Mouse (Mus musculus) liver, embryonic 13.5 days (tissue): Measurements from ENCODE around the gene Ptgs1. TPM values are rescaled to one million over a fixed set of nuclear protein-coding genes. Genes with fewer than 3 reads are reported as not detected.
A peak's percentile ranks its signal among the peaks of the same experiment; 100 is the strongest.

Source experiments
- ATAC-seq: fragments of 200-750 bp; cut with Nextera tagmentation; 2 replicates; pipeline ENCODE4 v1.8.0; 2017; ENCODE audit warnings: low read depth, mild to moderate bottlenecking, moderate number of reproducible peaks, moderate library complexity
- DNase-seq: peaks from one replicate; pipeline ENCODE4 v3.0.0; 2022
- H3K27ac ChIP-seq: fragments of 300-500 bp; sonication (generic); 2 replicates; pipeline ENCODE4 v1.5.1; 2015; ENCODE audit warnings: moderate library complexity, mild to moderate bottlenecking, inconsistent platforms
- H3K27me3 ChIP-seq: fragments of 300-500 bp; sonication (generic); 2 replicates; pipeline ENCODE4 v1.6.1; 2015; ENCODE audit warnings: mild to moderate bottlenecking, inconsistent platforms
- H3K36me3 ChIP-seq: fragments of 300-500 bp; sonication (generic); 2 replicates; pipeline ENCODE4 v1.6.1; 2015; ENCODE audit warnings: mild to moderate bottlenecking, inconsistent platforms
- H3K4me1 ChIP-seq: fragments of 300-500 bp; sonication (generic); replicated peaks from 2 replicates; pipeline ENCODE4 v1.6.1; 2015; ENCODE audit warnings: inconsistent platforms
- H3K4me2 ChIP-seq: fragments of 300-500 bp; sonication (generic); 2 replicates; pipeline ENCODE4 v1.6.1; 2015; ENCODE audit warnings: inconsistent platforms, mild to moderate bottlenecking, moderate library complexity
- H3K4me3 ChIP-seq: fragments of 300-500 bp; sonication (generic); replicated peaks from 2 replicates; pipeline ENCODE4 v1.5.1; 2015; ENCODE audit warnings: mild to moderate bottlenecking, inconsistent platforms
- H3K9ac ChIP-seq: fragments of 300-500 bp; sonication (generic); 2 replicates; pipeline ENCODE4 v1.6.1; 2015; ENCODE audit warnings: mild to moderate bottlenecking, inconsistent platforms
- H3K9me3 ChIP-seq: fragments of 300-500 bp; sonication (generic); replicated peaks from 2 replicates; pipeline ENCODE4 v1.6.1; 2016; ENCODE audit warnings: inconsistent platforms
- WGBS: fragments of 180-500 bp; shearing (Covaris S2); methylation state at CpG from one replicate; pipeline ENCODE4 v1.1.7; 2015; ENCODE audit not compliant: insufficient replicate concordance; 5-methylcytosine and 5-hydroxymethylcytosine counted together
- polyA plus RNA-seq: library from polyadenylated mRNA; unstranded; fragments of >200 nt; fragmentation: Nextera tagmentation; extraction: Ambion mirVana; gene quantifications from 2 replicates; pipeline ENCODE4 v1.2.1, GENCODE M21; 2015

Gene Ptgs1
- polyA plus RNA-seq, 1 experiment from 2014 or later, result 18.6 TPM

DNA sequence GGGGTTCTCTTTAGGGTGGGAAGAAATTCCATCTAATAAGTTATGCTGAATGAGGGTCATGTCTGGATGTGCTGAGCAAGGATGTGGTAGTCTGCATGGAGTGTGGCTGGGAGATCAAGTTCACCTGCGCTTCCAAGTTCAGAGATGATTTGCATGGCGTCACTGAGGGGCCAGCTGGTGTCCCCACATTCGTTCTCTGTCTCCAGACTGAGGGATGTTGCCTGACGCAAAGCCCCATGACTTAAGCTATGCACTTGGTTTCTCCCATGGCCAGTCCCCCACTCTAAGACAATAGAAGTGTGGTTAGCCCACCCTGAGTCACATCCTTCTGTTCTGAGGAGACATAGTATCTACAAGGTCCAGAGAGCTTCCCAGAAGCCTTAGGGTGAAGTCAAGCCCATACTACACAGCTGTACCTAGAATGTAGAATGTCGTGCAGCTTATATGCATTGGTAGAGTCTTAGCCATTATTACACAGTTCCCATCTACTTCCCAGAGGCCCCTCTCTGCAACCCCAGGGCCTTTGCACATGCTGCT is 15.0 kb upstream of the Ptgs1 start:
- ATAC-seq (no peak), DNase-seq (no peak)
- no peak overlapping the region for H3K9ac ChIP-seq
- H3K4me3 ChIP-seq, result no peak overlapping the region
- H3K4me1 ChIP-seq, result peaks cover 26% of the 10 kb centered on the region
- H3K27ac ChIP-seq, result no peak overlapping the region
- 72% methylated on average over 5 of the region's 5 CpGs for WGBS
- peaks cover 32% of the 10 kb centered on the region for H3K27me3 ChIP-seq
- H3K9me3 ChIP-seq, result no peaks in the 10 kb centered on the region
- no peaks in the 10 kb centered on the region for H3K36me3 ChIP-seq
- H3K4me2 ChIP-seq, result no peak overlapping the region

DNA sequence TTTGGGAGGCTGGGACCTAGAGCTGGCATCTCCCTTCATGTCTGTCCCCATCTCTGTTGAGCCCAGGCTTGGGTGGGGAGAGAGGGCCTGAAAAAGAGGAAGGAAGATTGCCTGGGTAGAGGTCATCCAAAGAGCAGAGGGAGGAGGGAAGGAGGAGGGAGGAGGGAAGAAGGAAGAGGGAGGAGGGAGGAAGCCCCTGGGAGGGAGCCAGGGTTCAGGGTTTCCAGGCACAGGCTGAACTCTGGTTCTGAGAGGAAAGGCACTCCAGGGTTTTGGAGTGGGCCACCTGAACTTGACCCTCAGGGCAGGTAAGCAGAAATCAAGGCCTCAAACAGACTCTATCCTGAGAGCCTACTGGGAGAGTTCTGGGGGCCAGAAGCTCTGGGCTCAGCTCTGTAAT is 13.7 kb upstream of the Ptgs1 start:
- Histone ChIP-seq H3K27me3 (peaks cover 19% of the 10 kb centered on the region), H3K9ac (no peak overlapping the region), H3K4me1 (peaks cover 20% of the 10 kb centered on the region), H3K9me3 (no peaks in the 10 kb centered on the region), H3K36me3 (no peaks in the 10 kb centered on the region), H3K4me3 (no peak overlapping the region), H3K4me2 (peak overlapping the region; percentile 12), H3K27ac (peak overlapping the region; percentile 65)
- DNase-seq, result no peak
- peak; percentile 31; the same call in 1 of the 2 replicates for ATAC-seq

DNA sequence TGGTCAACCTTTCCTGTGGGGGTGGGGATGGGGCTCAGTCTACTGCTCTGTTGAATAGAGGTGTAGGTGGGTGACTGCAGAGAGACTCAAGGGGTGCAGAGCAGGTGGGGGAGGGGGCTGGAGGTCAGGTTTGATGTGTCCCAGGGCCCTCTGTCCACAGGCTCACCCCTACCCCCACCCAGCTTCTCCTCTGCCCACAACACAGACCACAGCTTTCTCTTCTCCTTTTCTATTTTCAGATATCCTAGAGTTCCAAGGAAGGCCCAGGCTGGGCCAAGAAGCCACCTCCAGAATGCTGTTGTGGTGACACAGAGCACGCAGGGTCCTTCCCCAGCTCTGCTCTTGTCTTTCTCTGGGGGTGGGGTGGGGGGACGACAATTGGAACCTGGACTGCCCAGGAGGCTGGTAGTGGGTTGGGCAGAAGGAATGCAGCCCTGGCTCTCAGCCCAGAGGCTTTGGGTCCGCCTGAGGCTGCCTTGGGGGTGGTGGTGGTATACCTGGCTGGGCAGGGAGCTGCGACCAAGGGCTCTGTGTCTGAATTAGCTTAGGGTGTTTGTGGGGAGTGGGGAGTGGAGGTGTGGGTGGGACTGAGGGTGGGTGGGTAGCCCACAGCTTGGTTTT is 13.2 kb upstream of the Ptgs1 start:
- no peaks in the 10 kb centered on the region for H3K9me3 ChIP-seq
- peaks cover 20% of the 10 kb centered on the region for H3K4me1 ChIP-seq
- DNase-seq, result no peak
- ATAC-seq, result peak; percentile 20; the same call in 1 of the 2 replicates
- peak overlapping the region; percentile 65 for H3K27ac ChIP-seq
- H3K9ac ChIP-seq, result no peak overlapping the region
- no peak overlapping the region for H3K4me3 ChIP-seq
- no peaks in the 10 kb centered on the region for H3K36me3 ChIP-seq
- 28% methylated on average over 4 of the region's 4 CpGs for WGBS
- peaks cover 14% of the 10 kb centered on the region for H3K27me3 ChIP-seq
- peak overlapping the region; percentile 12 for H3K4me2 ChIP-seq

DNA sequence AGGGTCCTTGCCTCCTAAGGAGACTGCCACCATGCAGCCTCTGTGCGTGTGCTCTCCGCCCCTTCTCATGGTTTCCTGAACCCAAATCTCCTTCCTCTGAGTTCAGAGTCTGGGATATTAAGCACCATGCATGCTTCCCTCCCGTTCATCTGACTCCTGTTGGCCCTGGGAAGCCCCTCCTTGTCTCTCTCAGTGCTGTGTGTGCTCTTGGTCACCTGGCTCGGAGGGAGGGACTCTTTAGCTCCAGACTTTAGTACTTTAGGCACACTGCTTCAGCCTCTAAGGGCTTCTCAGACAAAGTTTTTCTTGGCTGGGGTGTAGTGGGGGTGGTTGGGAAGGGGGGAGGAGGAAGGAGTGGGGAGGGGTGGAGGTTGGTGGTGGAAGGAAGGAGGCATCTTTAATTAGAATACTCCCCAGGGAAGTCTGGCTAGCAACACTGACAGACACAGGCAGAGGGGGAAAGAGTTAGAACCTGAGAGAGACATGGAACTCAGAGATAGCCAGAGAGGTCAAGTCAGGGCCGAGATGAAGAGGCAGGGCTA is 12.5 kb upstream of the Ptgs1 start:
- Histone ChIP-seq H3K9me3 (no peaks in the 10 kb centered on the region), H3K9ac (no peak overlapping the region), H3K36me3 (no peaks in the 10 kb centered on the region), H3K4me3 (no peak overlapping the region), H3K27ac (peak overlapping the region; percentile 65), H3K27me3 (peaks cover 7% of the 10 kb centered on the region), H3K4me2 (peak overlapping the region; percentile 12; the same call in 1 of the 2 replicates), H3K4me1 (peaks cover 20% of the 10 kb centered on the region)
- ATAC-seq (no peak), DNase-seq (no peak)
- WGBS, result 21% methylated on average over 5 of the region's 5 CpGs

DNA sequence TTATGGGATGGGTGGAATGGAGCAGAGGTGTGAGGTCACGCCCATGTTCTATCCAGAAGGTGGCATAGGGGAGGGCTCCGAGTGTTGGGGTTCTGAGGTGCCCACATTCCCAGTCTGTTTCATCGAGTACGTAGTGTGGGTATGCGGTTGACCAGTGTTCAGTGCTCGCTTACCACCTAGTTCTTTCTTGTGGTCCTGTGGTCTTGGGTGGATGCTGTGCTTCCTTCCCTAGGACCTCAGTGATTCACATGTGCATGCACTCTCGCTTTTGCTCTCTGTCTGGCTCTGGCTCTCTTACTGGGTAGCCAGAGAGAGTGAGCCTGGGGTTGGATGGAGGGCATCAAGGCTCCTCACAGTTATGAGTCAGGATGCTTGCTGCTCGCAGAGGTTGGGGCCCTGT is 10.1 kb upstream of the Ptgs1 start:
- peaks cover 8% of the 10 kb centered on the region for H3K4me1 ChIP-seq
- WGBS, result 66% methylated on average over 8 of the region's 8 CpGs
- H3K27me3 ChIP-seq, result no peaks in the 10 kb centered on the region
- no peak for ATAC-seq
- no peak overlapping the region for H3K27ac ChIP-seq
- H3K9me3 ChIP-seq, result no peaks in the 10 kb centered on the region
- no peak overlapping the region for H3K9ac ChIP-seq
- H3K4me2 ChIP-seq, result no peak overlapping the region
- H3K4me3 ChIP-seq, result no peak overlapping the region
- no peaks in the 10 kb centered on the region for H3K36me3 ChIP-seq
- no peak for DNase-seq

DNA sequence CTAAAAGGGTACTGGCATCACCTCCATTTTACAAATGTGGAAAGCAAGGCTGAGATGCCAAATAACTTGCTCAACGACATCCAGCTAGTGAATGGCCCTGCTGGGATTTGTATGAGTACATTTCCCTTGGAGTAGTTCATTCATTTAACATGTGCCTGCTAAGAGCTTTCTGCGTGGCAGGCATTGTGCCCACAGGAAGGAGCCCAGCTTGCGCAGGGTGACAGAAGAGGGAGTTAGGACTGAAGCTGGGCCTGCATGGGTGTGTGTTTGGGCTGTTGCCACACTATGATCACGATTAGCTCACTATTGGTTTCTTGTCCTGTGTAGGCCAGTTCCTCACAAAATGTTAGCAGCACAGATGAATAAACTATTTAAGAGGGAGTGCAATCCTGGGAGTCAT is 9.3 kb upstream of the Ptgs1 start:
- no peak for ATAC-seq
- Histone ChIP-seq H3K9ac (no peak overlapping the region), H3K27ac (no peak overlapping the region), H3K4me3 (no peak overlapping the region), H3K4me2 (no peak overlapping the region), H3K27me3 (no peaks in the 10 kb centered on the region), H3K4me1 (peaks cover 6% of the 10 kb centered on the region), H3K9me3 (no peaks in the 10 kb centered on the region), H3K36me3 (no peaks in the 10 kb centered on the region)
- DNase-seq, result no peak
- 64% methylated on average over 4 of the region's 4 CpGs for WGBS

DNA sequence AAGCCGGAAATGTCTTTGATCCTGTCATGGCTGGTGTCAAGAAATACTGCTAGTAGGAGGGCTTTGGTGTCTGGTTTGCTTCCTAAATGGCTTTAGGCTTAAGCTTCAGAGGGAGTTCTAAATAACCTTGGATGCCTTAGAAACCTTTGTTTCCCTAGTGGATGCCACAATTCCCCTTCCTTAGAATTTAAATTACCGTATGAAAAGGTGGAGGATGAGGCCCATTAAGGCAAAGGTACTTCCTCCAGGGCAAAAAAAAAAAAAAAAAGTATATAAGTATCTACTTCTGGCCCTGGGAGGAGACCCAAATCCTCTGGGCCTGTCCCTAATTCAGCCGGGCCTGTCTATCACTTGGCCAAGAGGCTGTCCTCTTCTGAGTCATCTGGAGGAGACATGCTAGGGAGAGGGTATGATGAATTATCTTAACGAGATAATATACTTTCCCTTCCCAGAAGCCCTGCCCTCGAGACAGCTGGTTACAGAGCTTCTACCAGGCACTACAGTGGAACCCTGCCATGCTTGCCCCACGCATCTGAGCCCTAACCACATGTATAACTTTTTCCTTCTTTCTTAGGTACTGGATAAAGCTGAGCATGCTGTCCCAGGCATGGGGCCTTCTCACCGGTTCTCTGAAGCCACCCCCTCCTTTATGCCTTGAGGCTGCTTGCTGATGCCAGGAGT is 7.9 kb upstream of the Ptgs1 start:
- ATAC-seq, result no peak
- DNase-seq, result no peak
- Histone ChIP-seq H3K4me1 (no peaks in the 10 kb centered on the region; the same call in 1 of the 2 replicates), H3K4me2 (no peak overlapping the region), H3K9ac (no peak overlapping the region), H3K36me3 (no peaks in the 10 kb centered on the region), H3K4me3 (no peak overlapping the region), H3K27me3 (no peaks in the 10 kb centered on the region), H3K27ac (no peak overlapping the region), H3K9me3 (no peaks in the 10 kb centered on the region)
- 49% methylated on average over 7 of the region's 7 CpGs for WGBS

DNA sequence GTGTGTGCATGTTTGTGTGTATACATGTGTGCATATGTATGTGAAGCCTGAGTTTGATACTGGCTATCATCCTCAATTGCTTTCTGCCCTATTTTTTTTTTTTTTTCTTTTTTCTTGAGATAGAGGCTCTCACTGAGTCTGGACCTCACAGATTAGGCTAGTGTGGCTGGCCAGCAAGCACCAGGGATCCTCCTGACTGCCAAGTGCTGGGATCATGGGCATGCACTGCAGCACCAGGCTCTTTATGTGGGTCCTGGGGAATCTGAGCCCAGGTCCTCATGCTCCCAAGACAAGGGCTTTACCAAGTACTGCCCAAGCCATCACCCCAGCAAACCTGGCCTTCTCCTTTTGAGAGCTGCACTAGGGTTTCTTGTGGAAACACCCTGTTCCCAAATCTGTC is 6.8 kb upstream of the Ptgs1 start:
- Histone ChIP-seq H3K9ac (no peak overlapping the region), H3K27me3 (no peaks in the 10 kb centered on the region), H3K4me1 (no peaks in the 10 kb centered on the region; the same call in 1 of the 2 replicates), H3K9me3 (no peaks in the 10 kb centered on the region), H3K4me3 (no peak overlapping the region), H3K36me3 (no peaks in the 10 kb centered on the region), H3K4me2 (no peak overlapping the region), H3K27ac (no peak overlapping the region)
- no peak for ATAC-seq
- no peak for DNase-seq

DNA sequence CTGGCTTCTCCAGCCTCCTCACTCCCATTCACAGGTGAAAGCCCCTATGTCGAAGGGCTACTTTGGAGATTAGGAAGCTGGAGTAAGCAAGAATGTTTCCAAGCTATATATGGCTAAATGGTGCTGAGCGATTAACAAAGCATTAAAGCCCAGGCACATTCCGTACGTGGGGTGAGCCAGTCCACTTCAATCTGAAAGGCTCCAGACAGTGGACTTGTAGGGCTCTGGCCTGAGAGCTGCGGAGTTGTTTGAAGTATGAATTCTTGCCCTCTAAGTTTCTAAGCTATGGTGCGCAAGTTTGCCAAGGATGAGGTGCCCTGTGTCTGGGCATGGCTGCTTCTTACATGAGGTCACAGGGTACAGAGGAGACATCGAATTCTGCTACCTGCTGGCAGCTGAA is 6.1 kb upstream of the Ptgs1 start:
- peaks cover 3% of the 10 kb centered on the region; the same call in 1 of the 2 replicates for H3K27me3 ChIP-seq
- WGBS, result 74% methylated on average over 7 of the region's 7 CpGs
- H3K9me3 ChIP-seq, result no peaks in the 10 kb centered on the region
- no peak overlapping the region for H3K9ac ChIP-seq
- no peak for ATAC-seq
- H3K36me3 ChIP-seq, result no peaks in the 10 kb centered on the region
- no peaks in the 10 kb centered on the region; the same call in 1 of the 2 replicates for H3K4me1 ChIP-seq
- H3K4me2 ChIP-seq, result no peak overlapping the region
- H3K27ac ChIP-seq, result no peak overlapping the region
- DNase-seq, result no peak
- no peak overlapping the region for H3K4me3 ChIP-seq

DNA sequence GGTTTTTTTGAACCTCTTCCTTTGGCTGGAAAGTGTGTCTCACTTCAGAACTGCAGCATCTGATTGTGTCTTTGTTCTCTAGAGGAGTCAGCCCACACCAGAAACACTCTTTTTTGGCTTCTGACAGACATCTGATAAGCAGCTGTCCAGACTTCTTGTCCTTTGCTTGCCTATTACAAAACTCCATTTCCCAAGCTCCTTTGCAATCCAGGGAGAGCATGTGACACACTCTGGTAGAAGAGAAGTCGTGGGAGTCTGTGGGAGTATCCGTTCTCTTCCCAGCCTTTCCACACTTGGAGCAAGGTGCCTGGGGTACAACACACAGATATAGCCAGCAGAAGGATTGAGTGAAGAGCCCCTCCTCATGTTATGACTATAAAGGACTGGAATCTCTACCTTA is 5.6 kb upstream of the Ptgs1 start:
- Histone ChIP-seq H3K4me1 (no peaks in the 10 kb centered on the region; the same call in 1 of the 2 replicates), H3K9me3 (no peaks in the 10 kb centered on the region), H3K9ac (no peak overlapping the region), H3K27ac (no peak overlapping the region), H3K4me2 (no peak overlapping the region), H3K27me3 (peaks cover 5% of the 10 kb centered on the region; the same call in 1 of the 2 replicates), H3K4me3 (no peak overlapping the region), H3K36me3 (no peaks in the 10 kb centered on the region)
- WGBS, result 25% methylated on average over 2 of the region's 2 CpGs
- ATAC-seq (no peak), DNase-seq (no peak)

DNA sequence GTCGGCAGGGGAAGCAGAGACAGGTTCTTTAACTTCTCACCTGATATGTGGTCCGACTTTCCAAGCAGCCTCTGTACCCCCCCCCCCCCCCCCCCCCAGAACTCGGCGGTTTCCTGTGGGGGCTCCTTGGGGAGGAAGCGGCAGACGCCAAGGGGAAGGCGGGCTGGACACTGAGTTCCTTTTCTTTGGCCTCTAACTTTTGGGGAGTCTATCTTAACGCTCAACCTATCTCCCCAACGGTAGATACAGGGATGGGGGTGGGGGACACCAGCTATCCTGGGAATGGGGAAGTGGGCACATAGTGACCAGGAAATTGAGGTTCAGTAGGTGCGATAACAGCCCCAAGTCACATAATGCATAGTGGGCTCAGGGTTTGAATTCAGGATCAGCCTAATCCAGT is 741 bp downstream of the Ptgs1 start:
- WGBS, result 4% methylated on average over 10 of the region's 10 CpGs

More for the DNA sequence above, 741 bp downstream of the Ptgs1 start:
- H3K4me2 ChIP-seq, result peak overlapping the region; percentile 67
- H3K4me3 ChIP-seq, result peak overlapping the region; percentile 55
- H3K9ac ChIP-seq, result peak overlapping the region; percentile 46
- DNase-seq (no peak), ATAC-seq (0 out of 2 replicates have a peak, but pooled peaks have one; percentile 3)
- no peaks in the 10 kb centered on the region for H3K9me3 ChIP-seq
- no peaks in the 10 kb centered on the region for H3K36me3 ChIP-seq
- peaks cover 25% of the 10 kb centered on the region for H3K27me3 ChIP-seq
- H3K4me1 ChIP-seq, result peaks cover 36% of the 10 kb centered on the region
- peak overlapping the region; percentile 58; the same call in 1 of the 2 replicates for H3K27ac ChIP-seq
